10 mouse cellular contexts compared by ENCODE assay signal in the genomic region with DNA sequence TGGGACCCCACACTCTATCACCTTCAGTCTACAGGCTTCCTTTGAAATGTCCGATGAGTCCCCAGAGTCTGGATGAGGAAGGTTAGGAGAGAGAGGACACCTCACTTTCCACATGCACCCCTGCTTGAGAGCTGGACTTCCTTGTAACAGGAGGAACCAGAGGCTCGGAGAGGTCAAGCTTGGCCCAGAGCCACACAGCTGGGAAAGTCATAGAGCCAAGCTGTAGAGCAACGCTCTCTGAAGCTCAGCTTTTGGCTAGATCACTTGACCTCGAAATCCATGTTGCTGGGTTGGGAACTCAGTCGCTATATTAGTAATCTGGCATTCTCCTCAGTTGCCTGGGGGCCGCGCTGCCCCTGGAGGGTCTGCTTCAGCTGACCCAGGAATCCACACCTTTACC. TPM values are rescaled to one million over a fixed set of nuclear protein-coding genes. Genes with fewer than 3 reads are reported as not detected.
DNase-seq lines count a peak whose midpoint lies in the region; ATAC-seq and TF ChIP-seq lines count a peak whose summit lies in the region.
"Had no signal": no experiment of that assay in that cellular context is flagged by ENCODE, and none has a peak within 500 bp of the region (broad histone marks: within the 10 kb centered on the region; RNA-seq: fewer than 3 reads in every experiment).

No protein-coding gene starts in this region.

- peak; percentile 53 for DNase-seq in limb, embryonic 14.5 days (ENCODE audit: low spot score)
- no peak for DNase-seq in limb, embryonic 10.5 days (ENCODE audit: low spot score)
- DNase-seq in gastrocnemius, adult 2 months = peak; percentile 92
- DNase-seq in spleen, postnatal 36 days (ENCODE audit: low spot score in 2 of 2) = no peak
- no peak for DNase-seq in retina, embryonic 14.5 days (ENCODE audit: low spot score)

- no peaks in the 10 kb centered on the region for H3K27me3 ChIP-seq in limb, embryonic 14.5 days (ENCODE audit: control insufficient read depth, insufficient read depth, low read length)
- H3K27me3 ChIP-seq in limb, embryonic 10.5 days (ENCODE audit: low read depth, poor library complexity, severe bottlenecking) = no peaks in the 10 kb centered on the region
- H3K27me3 ChIP-seq in heart, embryonic 14.5 days (ENCODE audit: control insufficient read depth, insufficient read depth, low read length) = no peaks in the 10 kb centered on the region
- H3K27me3 ChIP-seq in forebrain, embryonic 16.5 days (replicated peaks; ENCODE audit: control insufficient read depth, insufficient read depth, low read length) = no peaks in the 10 kb centered on the region

- TF ChIP-seq POLR2A in limb, embryonic 14.5 days (IDR thresholded peaks at IDR 0.05; ENCODE audit: borderline replicate concordance, extremely low read depth, insufficient read depth, insufficient read length) = no peak
- no peak for TF ChIP-seq POLR2A in olfactory bulb, adult 2 months (IDR thresholded peaks at IDR 0.05; ENCODE audit: insufficient read depth, low read depth, low read length)

- H3K4me2 ChIP-seq in limb, embryonic 14.5 days (replicated peaks; ENCODE audit: low read depth, low read length, severe bottlenecking) = no peak overlapping the region
- H3K4me2 ChIP-seq in heart, embryonic 14.5 days (ENCODE audit: low read length) = no peak overlapping the region
- H3K4me2 ChIP-seq in forebrain, embryonic 16.5 days (ENCODE audit: low read length) = no peak overlapping the region

- intact Hi-C loops in gastrocnemius, adult 2 months (cut with DNase I) = no loop called here

- ATAC-seq in limb, embryonic 14.5 days (ENCODE audit: low FRiP score, low read depth) = no peak
- no peak for ATAC-seq in heart, embryonic 14.5 days (ENCODE audit: insufficient number of reproducible peaks, insufficient read depth, low FRiP score, low read depth)
- ATAC-seq in forebrain, embryonic 16.5 days = no peak

- 78% methylated on average over 7 of the region's 7 CpGs for WGBS in limb, embryonic 14.5 days
- WGBS in limb, embryonic 10.5 days = 85% methylated on average over 7 of the region's 7 CpGs
- 43% methylated on average over 7 of the region's 7 CpGs for WGBS in heart, embryonic 14.5 days
- 72% methylated on average over 7 of the region's 7 CpGs for whole genome bisulfite sequencing in olfactory bulb, adult 2 months
- WGBS in forebrain, embryonic 16.5 days = 87% methylated on average over 7 of the region's 7 CpGs

- TF ChIP-seq CTCF in gastrocnemius, adult 2 months (IDR thresholded peaks at IDR 0.05) = no peak
- no peak for TF ChIP-seq CTCF in olfactory bulb, adult 2 months (IDR thresholded peaks at IDR 0.05; ENCODE audit: insufficient read depth, low read depth, low read length)

- no peak overlapping the region for H3K27ac ChIP-seq in limb, embryonic 14.5 days (replicated peaks; ENCODE audit: low read depth, low read length)
- H3K27ac ChIP-seq in limb, embryonic 10.5 days = no peak overlapping the region
- peak overlapping the region; percentile 85 for H3K27ac ChIP-seq in gastrocnemius, adult 2 months
- peak overlapping the region; percentile 14 to 68; a peak in 2 of 4 replicates for H3K27ac ChIP-seq in heart, embryonic 14.5 days (replicated peaks in 1 of 2; ENCODE audit: control insufficient read depth in 1 of 2, insufficient read depth in 1 of 2, low read depth in 2 of 2, low read length in 2 of 2)
- H3K27ac ChIP-seq in olfactory bulb, adult 2 months (ENCODE audit: insufficient read depth, low read depth, low read length) = 0 out of 2 replicates have a peak overlapping the region, but pooled peaks have one; percentile 1
- no peak overlapping the region for H3K27ac ChIP-seq in forebrain, embryonic 16.5 days (ENCODE audit: low read length)
- H3K27ac ChIP-seq: midbrain, embryonic 10.5 days had no signal

- peaks cover 37% of the 10 kb centered on the region for H3K36me3 ChIP-seq in limb, embryonic 14.5 days (ENCODE audit: control insufficient read depth, insufficient read depth, low read length)
- H3K36me3 ChIP-seq in limb, embryonic 10.5 days = peaks cover 92% of the 10 kb centered on the region
- peaks cover 28% of the 10 kb centered on the region for H3K36me3 ChIP-seq in heart, embryonic 14.5 days (ENCODE audit: control insufficient read depth, insufficient read depth, low read length)
- no peaks in the 10 kb centered on the region; the same call in 1 of the 2 replicates for H3K36me3 ChIP-seq in forebrain, embryonic 16.5 days (ENCODE audit: control insufficient read depth, insufficient read depth)

- no peak overlapping the region for H3K9ac ChIP-seq in limb, embryonic 14.5 days (ENCODE audit: low read depth, low read length, severe bottlenecking)
- H3K9ac ChIP-seq in heart, embryonic 14.5 days (ENCODE audit: low read length) = peak overlapping the region; percentile 35
- no peak overlapping the region for H3K9ac ChIP-seq in forebrain, embryonic 16.5 days (replicated peaks; ENCODE audit: low read depth, low read length)

- no peak overlapping the region for H3K4me3 ChIP-seq in limb, embryonic 14.5 days (replicated peaks; ENCODE audit: low read length)
- H3K4me3 ChIP-seq in limb, embryonic 10.5 days = no peak overlapping the region
- H3K4me3 ChIP-seq in gastrocnemius, adult 2 months = no peak overlapping the region
- no peak overlapping the region for H3K4me3 ChIP-seq in heart, embryonic 14.5 days (ENCODE audit: control insufficient read depth in 1 of 2, insufficient read depth in 1 of 2, low read depth in 1 of 2, low read length in 2 of 2)
- H3K4me3 ChIP-seq in olfactory bulb, adult 2 months (ENCODE audit: insufficient read depth, low read depth, low read length) = no peak overlapping the region
- no peak overlapping the region for H3K4me3 ChIP-seq in forebrain, embryonic 16.5 days (replicated peaks; ENCODE audit: low read length)
- H3K4me3 ChIP-seq: midbrain, embryonic 10.5 days had no signal

- no peaks in the 10 kb centered on the region for H3K9me3 ChIP-seq in limb, embryonic 14.5 days (ENCODE audit: control insufficient read depth, low read length)
- no peaks in the 10 kb centered on the region for H3K9me3 ChIP-seq in limb, embryonic 10.5 days (replicated peaks)
- no peaks in the 10 kb centered on the region for H3K9me3 ChIP-seq in heart, embryonic 14.5 days (ENCODE audit: control insufficient read depth, low read length)
- H3K9me3 ChIP-seq in forebrain, embryonic 16.5 days (ENCODE audit: control insufficient read depth, low read length) = no peaks in the 10 kb centered on the region
- H3K9me3 ChIP-seq: G1E; midbrain, embryonic 10.5 days had no signal

- peaks cover 10% of the 10 kb centered on the region for H3K4me1 ChIP-seq in limb, embryonic 14.5 days (ENCODE audit: control insufficient read depth, insufficient read depth, low read length)
- H3K4me1 ChIP-seq in limb, embryonic 10.5 days = no peaks in the 10 kb centered on the region
- H3K4me1 ChIP-seq in heart, embryonic 14.5 days (ENCODE audit: control insufficient read depth in 2 of 2, insufficient read depth in 2 of 2, low read length in 2 of 2) = peaks cover 47 to 69% of the 10 kb centered on the region in 2 experiments
- peaks cover 44% of the 10 kb centered on the region for H3K4me1 ChIP-seq in olfactory bulb, adult 2 months (ENCODE audit: control insufficient read depth, insufficient read depth, low read length)
- peaks cover 10% of the 10 kb centered on the region for H3K4me1 ChIP-seq in forebrain, embryonic 16.5 days (replicated peaks; ENCODE audit: control insufficient read depth, insufficient read depth, low read length)
- H3K4me1 ChIP-seq: midbrain, embryonic 10.5 days had no signal

RNA-seq across cellular contexts. Expression of a gene that starts 14.9 kb away (rescaled TPM):
- 29.6 and 45.2 TPM in 2 replicates for polyA plus RNA-seq in limb, embryonic 14.5 days (2012; rRNA removed)
- 25.0 and 27.7 TPM in 2 replicates for polyA plus RNA-seq in limb, embryonic 14.5 days (2014; fragmentation: Nextera tagmentation; extraction: Ambion mirVana)
- polyA plus RNA-seq in limb, embryonic 10.5 days (2016; fragmentation: Nextera tagmentation; extraction: Ambion mirVana) = 23.5 and 26.1 TPM in 2 replicates
- total RNA-seq in gastrocnemius, adult 2 months (2021) = 10 to 100 TPM; 73.0 to 89.6 TPM
- polyA plus RNA-seq in heart, embryonic 14.5 days (2014; fragmentation: Nextera tagmentation; extraction: Ambion mirVana) = 30.2 and 36.9 TPM in 2 replicates
- not detected in 2 replicates for polyA plus RNA-seq in olfactory bulb, adult 2 months (2012; ENCODE audit: insufficient read depth, insufficient read length, low replicate concordance, missing spikeins)
- polyA plus RNA-seq in forebrain, embryonic 16.5 days (2015; fragmentation: Nextera tagmentation; extraction: Ambion mirVana) = 44.1 and 47.8 TPM in 2 replicates

RNA-seq across cellular contexts. Expression of a gene that starts 15.5 kb away (rescaled TPM):
- polyA plus RNA-seq in limb, embryonic 14.5 days (2012; rRNA removed) = 222 and 267 TPM in 2 replicates
- 156 and 157 TPM in 2 replicates for polyA plus RNA-seq in limb, embryonic 14.5 days (2014; fragmentation: Nextera tagmentation; extraction: Ambion mirVana)
- polyA plus RNA-seq in limb, embryonic 10.5 days (2016; fragmentation: Nextera tagmentation; extraction: Ambion mirVana) = 114 and 121 TPM in 2 replicates
- total RNA-seq in gastrocnemius, adult 2 months (2021) = 10 to 100 TPM; 40.3 to 60.3 TPM
- 120 and 121 TPM in 2 replicates for polyA plus RNA-seq in heart, embryonic 14.5 days (2014; fragmentation: Nextera tagmentation; extraction: Ambion mirVana)
- polyA plus RNA-seq in olfactory bulb, adult 2 months (2012; ENCODE audit: insufficient read depth, insufficient read length, low replicate concordance, missing spikeins) = not detected in 2 replicates
- polyA plus RNA-seq in forebrain, embryonic 16.5 days (2015; fragmentation: Nextera tagmentation; extraction: Ambion mirVana) = 102 and 113 TPM in 2 replicates

Comparison
In these comparisons a context has a peak if more than half of its experiments do, and no peak if none do; other contexts are left out.
1. DNase-seq: peak in limb, embryonic 14.5 days (single experiment) and gastrocnemius, adult 2 months (single experiment); none in limb, embryonic 10.5 days (single experiment), spleen, postnatal 36 days (0 of 2) and retina, embryonic 14.5 days (single experiment).
2. H3K27ac ChIP-seq: peak in gastrocnemius, adult 2 months (single experiment), heart, embryonic 14.5 days (2 of 2) and olfactory bulb, adult 2 months (single experiment); none in limb, embryonic 14.5 days (single experiment), limb, embryonic 10.5 days (single experiment) and forebrain, embryonic 16.5 days (single experiment).
3. RNA of a gene that starts 14.9 kb away (polyA plus RNA-seq): 44.1 to 47.8 TPM in forebrain, embryonic 16.5 days, 30.2 to 36.9 TPM in heart, embryonic 14.5 days, 25.0 to 45.2 TPM in limb, embryonic 14.5 days and 23.5 to 26.1 TPM in limb, embryonic 10.5 days; not detected in olfactory bulb, adult 2 months; every median in the first group is over 10 times any median in the second.